Mouse (Mus musculus) erythroblast, embryonic 14.5 days (primary cell): ENCODE data around the gene Scn2a.

Source experiments
- GATA1 ChIP-seq: IDR thresholded peaks from 2 replicates; pipeline ENCODE4 v1.6.1; 2012; ENCODE audit warnings: low read length, inconsistent platforms, mixed read lengths
- TAL1 ChIP-seq: IDR thresholded peaks from 3 replicates; pipeline ENCODE4 v1.6.1; 2012; ENCODE audit warnings: low read length, inconsistent platforms, mixed read lengths

- TF ChIP-seq GATA1 (no peak), TAL1 (no peak)
Observed at GRCm38 (mm10) chr2:65793593-65793992, 173.0 kb downstream of the Scn2a start.
